Mouse (Mus musculus): ENCODE results near the gene Snapc3. TPM values are rescaled to one million over a fixed set of nuclear protein-coding genes. Genes with fewer than 3 reads are reported as not detected.

The Snapc3 gene
- total and polyA plus RNA-seq, 2 experiments = 5.2 to 11.5 TPM

GRCm38 (mm10) chr4:83407688-83408087 is 9.8 kb upstream of the Snapc3 start:
- DNase-seq (ENCODE audit: extremely low read depth, low read depth, low spot score) = no peak
- H3K27me3 ChIP-seq (ENCODE audit: control insufficient read depth, insufficient read depth, low read length) = no peaks in the 10 kb centered on the region
- 90% methylated on average over 6 of the region's 6 CpGs for WGBS
- H3K4me3 ChIP-seq (ENCODE audit: insufficient read depth, low read depth, low read length) = no peak overlapping the region
- H3K9ac ChIP-seq (ENCODE audit: low read depth, low read length) = no peak overlapping the region
- H3K4me1 ChIP-seq (ENCODE audit: control insufficient read depth, insufficient read depth, low read length) = no peaks in the 10 kb centered on the region
- no peaks in the 10 kb centered on the region for H3K36me3 ChIP-seq (ENCODE audit: control insufficient read depth, insufficient read depth, low read length)
- no peaks in the 10 kb centered on the region for H3K79me2 ChIP-seq (ENCODE audit: control insufficient read depth, insufficient read depth, low read length)
- TF ChIP-seq CTCF (IDR thresholded peaks at IDR 0.05; ENCODE audit: low read depth, low read length) (no peak), POLR2A (IDR thresholded peaks at IDR 0.05; ENCODE audit: extremely low read depth, insufficient read depth, low read length) (no peak)
- no peak overlapping the region for H3K27ac ChIP-seq (replicated peaks; ENCODE audit: insufficient read depth, low read depth, low read length)

DNA sequence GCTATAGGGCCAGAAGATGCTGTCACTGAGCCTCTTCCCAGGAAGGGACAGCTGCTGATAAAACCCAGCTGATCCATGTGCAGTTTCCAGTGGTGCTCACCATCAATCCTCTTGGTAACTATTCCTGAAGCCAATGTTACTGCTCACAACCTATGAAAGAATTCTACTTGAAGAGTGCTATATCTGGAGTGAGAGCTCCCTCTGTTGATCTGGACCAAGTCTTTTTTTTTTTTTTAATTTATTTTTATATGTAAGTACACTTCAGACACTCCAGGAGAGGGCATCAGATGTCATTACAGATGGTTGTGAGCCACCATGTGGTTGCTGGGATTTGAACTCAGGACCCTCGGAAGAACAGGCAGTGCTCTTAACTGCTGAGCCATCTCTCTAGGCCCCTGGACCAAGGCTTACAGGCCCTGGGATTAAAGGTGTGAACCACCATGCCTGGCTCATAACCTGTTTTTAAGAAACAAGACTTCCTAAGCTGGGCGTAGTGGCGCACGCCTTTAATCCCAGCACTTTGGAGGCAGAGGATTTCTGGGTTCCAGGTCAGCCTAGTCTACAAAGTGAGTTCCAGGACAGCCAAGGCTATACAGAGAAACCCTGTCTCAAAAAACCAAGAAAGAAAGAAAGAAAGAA is 7.5 kb upstream of the Snapc3 start:
- peak; percentile 65 for DNase-seq (ENCODE audit: extremely low read depth, low read depth, low spot score)
- Histone ChIP-seq H3K79me2 (ENCODE audit: control insufficient read depth, insufficient read depth, low read length) (no peaks in the 10 kb centered on the region), H3K27ac (replicated peaks; ENCODE audit: insufficient read depth, low read depth, low read length) (no peak overlapping the region), H3K4me3 (ENCODE audit: insufficient read depth, low read depth, low read length) (no peak overlapping the region), H3K36me3 (ENCODE audit: control insufficient read depth, insufficient read depth, low read length) (no peaks in the 10 kb centered on the region), H3K9ac (ENCODE audit: low read depth, low read length) (no peak overlapping the region), H3K4me1 (ENCODE audit: control insufficient read depth, insufficient read depth, low read length) (no peaks in the 10 kb centered on the region), H3K27me3 (ENCODE audit: control insufficient read depth, insufficient read depth, low read length) (no peaks in the 10 kb centered on the region)
- WGBS = 100% methylated on average over 4 of the region's 4 CpGs
- TF ChIP-seq CTCF (IDR thresholded peaks at IDR 0.05; ENCODE audit: low read depth, low read length) = no peak
- TF ChIP-seq POLR2A (IDR thresholded peaks at IDR 0.05; ENCODE audit: extremely low read depth, insufficient read depth, low read length) = no peak

DNA sequence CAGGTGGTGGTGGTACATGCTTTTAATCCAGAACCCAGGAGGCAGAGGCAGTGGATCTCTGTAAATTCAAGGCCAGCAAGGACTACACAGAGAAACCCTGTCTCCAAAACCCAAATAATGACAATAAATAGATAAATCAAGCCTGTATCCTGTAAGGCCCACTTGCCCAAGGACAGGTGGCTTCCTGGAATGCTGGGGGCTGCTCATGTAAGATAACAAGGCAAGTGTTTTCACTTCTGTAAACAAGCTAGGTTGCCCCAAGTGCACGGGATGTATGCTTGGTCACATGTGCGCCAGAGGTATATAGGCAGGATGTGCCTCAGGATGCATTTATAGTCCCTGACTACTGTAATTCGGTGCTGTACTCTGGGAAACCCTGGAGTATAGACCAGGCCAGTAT is 5.5 kb upstream of the Snapc3 start:
- WGBS = 72% methylated on average over 3 of the region's 3 CpGs
- Histone ChIP-seq H3K27me3 (ENCODE audit: control insufficient read depth, insufficient read depth, low read length) (no peaks in the 10 kb centered on the region), H3K79me2 (ENCODE audit: control insufficient read depth, insufficient read depth, low read length) (no peaks in the 10 kb centered on the region), H3K4me1 (ENCODE audit: control insufficient read depth, insufficient read depth, low read length) (no peaks in the 10 kb centered on the region), H3K36me3 (ENCODE audit: control insufficient read depth, insufficient read depth, low read length) (no peaks in the 10 kb centered on the region), H3K4me3 (ENCODE audit: insufficient read depth, low read depth, low read length) (no peak overlapping the region), H3K27ac (replicated peaks; ENCODE audit: insufficient read depth, low read depth, low read length) (no peak overlapping the region), H3K9ac (ENCODE audit: low read depth, low read length) (no peak overlapping the region)
- no peak for DNase-seq (ENCODE audit: extremely low read depth, low read depth, low spot score)
- TF ChIP-seq CTCF (IDR thresholded peaks at IDR 0.05; ENCODE audit: low read depth, low read length) (no peak), POLR2A (IDR thresholded peaks at IDR 0.05; ENCODE audit: extremely low read depth, insufficient read depth, low read length) (no peak)

GRCm38 (mm10) chr4:83414241-83414824 is 3.2 kb upstream of the Snapc3 start:
- Histone ChIP-seq H3K27ac (replicated peaks; ENCODE audit: insufficient read depth, low read depth, low read length) (no peak overlapping the region), H3K36me3 (ENCODE audit: control insufficient read depth, insufficient read depth, low read length) (no peaks in the 10 kb centered on the region), H3K79me2 (ENCODE audit: control insufficient read depth, insufficient read depth, low read length) (peaks cover 8% of the 10 kb centered on the region; the same call in 1 of the 2 replicates), H3K9ac (ENCODE audit: low read depth, low read length) (no peak overlapping the region), H3K27me3 (ENCODE audit: control insufficient read depth, insufficient read depth, low read length) (no peaks in the 10 kb centered on the region), H3K4me3 (ENCODE audit: insufficient read depth, low read depth, low read length) (no peak overlapping the region), H3K4me1 (ENCODE audit: control insufficient read depth, insufficient read depth, low read length) (peaks cover 7% of the 10 kb centered on the region; the same call in 1 of the 2 replicates)
- DNase-seq (ENCODE audit: extremely low read depth, low read depth, low spot score) = no peak
- TF ChIP-seq POLR2A (IDR thresholded peaks at IDR 0.05; ENCODE audit: extremely low read depth, insufficient read depth, low read length) (no peak), CTCF (IDR thresholded peaks at IDR 0.05; ENCODE audit: low read depth, low read length) (no peak)
- WGBS = 93% methylated on average over 5 of the region's 5 CpGs

DNA sequence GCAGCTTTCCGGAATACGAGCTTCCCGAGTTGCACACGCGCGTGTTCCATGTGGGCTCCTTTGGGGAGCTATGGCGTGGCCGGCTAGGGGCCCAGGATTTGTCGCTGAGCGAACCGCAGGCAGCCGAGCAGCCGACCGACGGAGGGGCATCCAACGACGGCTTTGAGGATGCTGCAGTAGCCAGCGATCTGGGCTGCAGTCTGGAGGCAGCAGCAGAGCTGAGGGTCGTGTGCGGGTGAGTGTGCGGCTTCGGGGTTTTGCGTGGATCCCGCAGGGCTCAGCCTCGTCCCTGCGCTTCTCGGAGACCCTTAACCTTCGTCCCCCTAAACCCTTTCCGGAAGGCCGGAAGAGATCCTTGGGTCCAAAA is 279 bp downstream of the Snapc3 start:
- Histone ChIP-seq H3K79me2 (ENCODE audit: control insufficient read depth, insufficient read depth, low read length) (peaks cover 11% of the 10 kb centered on the region; the same call in 1 of the 2 replicates), H3K27me3 (ENCODE audit: control insufficient read depth, insufficient read depth, low read length) (no peaks in the 10 kb centered on the region), H3K4me1 (ENCODE audit: control insufficient read depth, insufficient read depth, low read length) (peaks cover 7% of the 10 kb centered on the region; the same call in 1 of the 2 replicates), H3K27ac (replicated peaks; ENCODE audit: insufficient read depth, low read depth, low read length) (peak overlapping the region; percentile 14; the same call in 1 of the 2 replicates), H3K4me3 (ENCODE audit: insufficient read depth, low read depth, low read length) (peak overlapping the region; percentile 85), H3K9ac (ENCODE audit: low read depth, low read length) (peak overlapping the region; percentile 78), H3K36me3 (ENCODE audit: control insufficient read depth, insufficient read depth, low read length) (peaks cover 4% of the 10 kb centered on the region; the same call in 1 of the 2 replicates)
- TF ChIP-seq CTCF (IDR thresholded peaks at IDR 0.05; ENCODE audit: low read depth, low read length) (no peak), POLR2A (IDR thresholded peaks at IDR 0.05; ENCODE audit: extremely low read depth, insufficient read depth, low read length) (no peak)
- no peak for DNase-seq (ENCODE audit: extremely low read depth, low read depth, low spot score)
- WGBS = 1% methylated on average over 30 of the region's 30 CpGs

GRCm38 (mm10) chr4:83418781-83419180 is 1.3 kb downstream of the Snapc3 start:
- Histone ChIP-seq H3K27me3 (ENCODE audit: control insufficient read depth, insufficient read depth, low read length) (no peaks in the 10 kb centered on the region), H3K27ac (replicated peaks; ENCODE audit: insufficient read depth, low read depth, low read length) (no peak overlapping the region), H3K4me1 (ENCODE audit: control insufficient read depth, insufficient read depth, low read length) (peaks cover 7% of the 10 kb centered on the region; the same call in 1 of the 2 replicates), H3K79me2 (ENCODE audit: control insufficient read depth, insufficient read depth, low read length) (peaks cover 19% of the 10 kb centered on the region; the same call in 1 of the 2 replicates), H3K4me3 (ENCODE audit: insufficient read depth, low read depth, low read length) (no peak overlapping the region), H3K36me3 (ENCODE audit: control insufficient read depth, insufficient read depth, low read length) (peaks cover 4% of the 10 kb centered on the region; the same call in 1 of the 2 replicates), H3K9ac (ENCODE audit: low read depth, low read length) (no peak overlapping the region)
- TF ChIP-seq POLR2A (IDR thresholded peaks at IDR 0.05; ENCODE audit: extremely low read depth, insufficient read depth, low read length) (no peak), CTCF (IDR thresholded peaks at IDR 0.05; ENCODE audit: low read depth, low read length) (no peak)
- DNase-seq (ENCODE audit: extremely low read depth, low read depth, low spot score) = no peak
- 47% methylated on average over 2 of the region's 2 CpGs for WGBS
